Mouse (Mus musculus) spleen, adult 10 weeks (tissue): ENCODE measurements around the gene Btbd35f20. TPM values are rescaled to one million over a fixed set of nuclear protein-coding genes. Genes with fewer than 3 reads are reported as not detected.

Experiments
- polyA plus RNA-seq: library from polyadenylated mRNA; stranded (reverse); fragments of 350-450 nt; fragmentation: Illumina TruSeq; extraction: RNeasy Lipid Tissue Mini Kit (QIAGEN cat#74804); gene quantifications from one replicate; pipeline ENCODE4 v1.2.3, GENCODE M21; 2015; ENCODE audit warnings: low replicate concordance; ENCODE audit not compliant: insufficient read depth

Gene Btbd35f20
- not detected for polyA plus RNA-seq

GRCm38 (mm10) chrX:4291145-4291544 is at the start of gene Btbd35f20:
Gene Btbd35f20, minus strand, starts transcription at chrX:4291245.

Other genes with a start within 250 kb of the Btbd35f20 start
- not detected for gene Btbd35f28, start 94.7 kb downstream of the Btbd35f20 start, polyA plus RNA-seq
- gene Btbd35f17, start 79.4 kb upstream of the Btbd35f20 start, polyA plus RNA-seq: not detected